Mouse (Mus musculus): ENCODE data around the gene Mapk10. TPM values are rescaled to one million over a fixed set of nuclear protein-coding genes. Genes with fewer than 3 reads are reported as not detected.

Mapk10 gene
- polyA plus RNA-seq, 2 experiments: 0.48 to 0.60 TPM

DNA sequence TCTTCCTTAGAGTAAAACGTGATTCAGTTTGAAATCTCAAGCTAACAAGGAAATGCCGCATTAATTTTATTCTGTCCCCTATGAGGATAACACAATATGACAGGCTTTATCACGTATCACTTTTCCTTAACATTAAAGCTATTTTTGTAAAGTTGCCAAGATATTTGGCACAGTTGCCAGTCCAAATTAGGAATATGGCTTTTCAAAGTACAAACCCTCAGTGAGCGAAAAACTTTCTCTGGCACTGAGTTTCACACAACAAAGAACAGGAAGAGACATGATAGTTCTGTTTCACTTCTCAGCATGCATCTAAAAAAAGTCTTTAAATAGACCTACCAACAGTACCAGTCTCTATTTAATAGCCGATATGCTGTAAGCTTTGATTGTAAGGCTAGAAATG lies 107.1 kb downstream of the Mapk10 start:
- H3K9ac ChIP-seq (ENCODE audit: low read depth, low read length, severe bottlenecking): no peak overlapping the region
- H3K9me3 ChIP-seq (ENCODE audit: control insufficient read depth, low read length): no peaks in the 10 kb centered on the region
- TF ChIP-seq POLR2A (IDR thresholded peaks at IDR 0.05; ENCODE audit: borderline replicate concordance, extremely low read depth, insufficient read depth, insufficient read length): no peak
- ATAC-seq (ENCODE audit: low FRiP score, low read depth) (no peak), DNase-seq (ENCODE audit: low spot score) (no peak)
- H3K4me1 ChIP-seq (ENCODE audit: control insufficient read depth, insufficient read depth, low read length): no peaks in the 10 kb centered on the region
- H3K27ac ChIP-seq (replicated peaks; ENCODE audit: low read depth, low read length): no peak overlapping the region
- H3K4me2 ChIP-seq (replicated peaks; ENCODE audit: low read depth, low read length, severe bottlenecking): no peak overlapping the region
- no peaks in the 10 kb centered on the region for H3K27me3 ChIP-seq (ENCODE audit: control insufficient read depth, insufficient read depth, low read length)
- 82% methylated on average over 5 of the region's 5 CpGs for WGBS
- H3K36me3 ChIP-seq (ENCODE audit: control insufficient read depth, insufficient read depth, low read length): no peaks in the 10 kb centered on the region
- no peak overlapping the region for H3K4me3 ChIP-seq (replicated peaks; ENCODE audit: low read length)

DNA sequence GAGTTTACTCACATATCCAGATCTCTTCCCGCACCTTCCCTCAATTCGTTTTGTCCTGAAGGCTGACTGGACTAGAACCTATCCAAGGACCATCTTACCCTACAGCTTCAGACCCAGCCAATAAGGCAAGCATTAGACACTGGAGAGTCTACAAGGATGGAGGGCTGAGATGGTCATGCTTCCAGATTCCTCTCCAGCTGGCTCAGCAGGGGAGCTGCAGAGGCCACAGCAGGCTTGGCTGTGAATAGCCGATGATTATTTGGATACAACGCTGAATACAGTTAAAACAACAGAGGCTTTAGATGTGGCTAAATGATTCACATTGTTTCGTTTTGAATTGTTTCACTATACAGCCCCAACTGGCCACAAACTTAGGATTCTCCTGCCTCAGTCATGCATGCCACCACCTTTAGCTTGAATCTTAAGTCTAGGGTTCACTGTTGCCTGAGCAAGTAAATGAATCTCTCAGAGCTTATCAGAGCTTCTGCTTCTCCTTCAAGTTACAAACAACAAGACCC lies 108.2 kb downstream of the Mapk10 start:
- TF ChIP-seq POLR2A (IDR thresholded peaks at IDR 0.05; ENCODE audit: borderline replicate concordance, extremely low read depth, insufficient read depth, insufficient read length): no peak
- no peak overlapping the region for H3K4me3 ChIP-seq (replicated peaks; ENCODE audit: low read length)
- no peaks in the 10 kb centered on the region for H3K4me1 ChIP-seq (ENCODE audit: control insufficient read depth, insufficient read depth, low read length)
- H3K4me2 ChIP-seq (replicated peaks; ENCODE audit: low read depth, low read length, severe bottlenecking): no peak overlapping the region
- DNase-seq (ENCODE audit: low spot score) (no peak), ATAC-seq (ENCODE audit: low FRiP score, low read depth) (no peak)
- H3K9ac ChIP-seq (ENCODE audit: low read depth, low read length, severe bottlenecking): no peak overlapping the region
- no peaks in the 10 kb centered on the region for H3K9me3 ChIP-seq (ENCODE audit: control insufficient read depth, low read length)
- 81% methylated on average over 5 of the region's 5 CpGs for WGBS
- H3K27ac ChIP-seq (replicated peaks; ENCODE audit: low read depth, low read length): no peak overlapping the region
- no peaks in the 10 kb centered on the region for H3K36me3 ChIP-seq (ENCODE audit: control insufficient read depth, insufficient read depth, low read length)
- no peaks in the 10 kb centered on the region for H3K27me3 ChIP-seq (ENCODE audit: control insufficient read depth, insufficient read depth, low read length)

DNA sequence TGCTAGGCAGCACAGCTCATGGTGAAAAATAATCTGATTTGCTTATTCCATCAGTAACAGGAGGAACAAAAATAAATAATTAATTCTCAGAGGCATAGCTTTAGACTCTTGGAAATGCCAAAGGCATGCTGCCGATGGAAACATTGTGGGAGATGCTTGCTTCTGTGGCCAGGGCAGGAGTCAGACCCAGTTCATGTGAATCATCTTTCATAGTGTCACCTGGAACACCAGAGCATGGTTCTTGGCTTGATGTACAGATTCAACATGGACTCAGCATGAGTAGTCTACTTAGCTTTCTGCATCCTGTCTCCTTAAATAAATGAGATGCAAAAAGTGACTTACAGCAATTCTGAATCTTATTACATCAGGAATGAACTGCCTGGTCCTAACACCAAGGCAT lies 109.0 kb downstream of the Mapk10 start:
- Histone ChIP-seq H3K4me2 (replicated peaks; ENCODE audit: low read depth, low read length, severe bottlenecking) (no peak overlapping the region), H3K4me3 (replicated peaks; ENCODE audit: low read length) (no peak overlapping the region), H3K9ac (ENCODE audit: low read depth, low read length, severe bottlenecking) (no peak overlapping the region), H3K4me1 (ENCODE audit: control insufficient read depth, insufficient read depth, low read length) (no peaks in the 10 kb centered on the region), H3K27me3 (ENCODE audit: control insufficient read depth, insufficient read depth, low read length) (no peaks in the 10 kb centered on the region), H3K27ac (replicated peaks; ENCODE audit: low read depth, low read length) (no peak overlapping the region), H3K36me3 (ENCODE audit: control insufficient read depth, insufficient read depth, low read length) (no peaks in the 10 kb centered on the region), H3K9me3 (ENCODE audit: control insufficient read depth, low read length) (no peaks in the 10 kb centered on the region)
- DNase-seq (ENCODE audit: low spot score) (no peak), ATAC-seq (ENCODE audit: low FRiP score, low read depth) (no peak)
- no peak for TF ChIP-seq POLR2A (IDR thresholded peaks at IDR 0.05; ENCODE audit: borderline replicate concordance, extremely low read depth, insufficient read depth, insufficient read length)
- 91% methylated on average over 1 of the region's 1 CpGs for WGBS

DNA sequence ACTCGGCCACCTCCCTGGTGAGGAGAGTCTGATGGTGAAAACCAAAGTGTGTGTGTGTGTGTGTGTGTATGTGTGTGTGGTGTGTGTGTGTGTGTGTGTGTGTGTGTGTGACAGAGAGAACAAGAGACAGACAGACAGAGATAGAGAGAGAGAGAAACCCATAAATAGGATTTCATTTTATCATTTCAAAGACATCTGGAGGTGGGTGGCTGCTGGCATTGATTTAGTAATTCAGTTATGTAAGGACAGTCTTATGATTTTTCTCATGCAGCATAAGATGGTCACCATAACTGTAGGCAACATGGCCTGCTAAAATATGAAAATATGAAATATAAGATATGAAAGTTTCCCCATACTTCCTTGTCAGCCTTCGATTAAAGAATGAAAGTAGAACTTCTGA lies 117.0 kb downstream of the Mapk10 start:
- ATAC-seq (ENCODE audit: low FRiP score, low read depth): no peak
- 93% methylated on average over 2 of the region's 2 CpGs for WGBS
- no peaks in the 10 kb centered on the region for H3K27me3 ChIP-seq (ENCODE audit: control insufficient read depth, insufficient read depth, low read length)
- no peaks in the 10 kb centered on the region for H3K4me1 ChIP-seq (ENCODE audit: control insufficient read depth, insufficient read depth, low read length)
- H3K4me3 ChIP-seq (replicated peaks; ENCODE audit: low read length): no peak overlapping the region
- H3K9ac ChIP-seq (ENCODE audit: low read depth, low read length, severe bottlenecking): no peak overlapping the region
- H3K9me3 ChIP-seq (ENCODE audit: control insufficient read depth, low read length): no peaks in the 10 kb centered on the region
- no peak for DNase-seq (ENCODE audit: low spot score)
- no peak overlapping the region for H3K27ac ChIP-seq (replicated peaks; ENCODE audit: low read depth, low read length)
- TF ChIP-seq POLR2A (IDR thresholded peaks at IDR 0.05; ENCODE audit: borderline replicate concordance, extremely low read depth, insufficient read depth, insufficient read length): no peak
- H3K36me3 ChIP-seq (ENCODE audit: control insufficient read depth, insufficient read depth, low read length): no peaks in the 10 kb centered on the region
- no peak overlapping the region for H3K4me2 ChIP-seq (replicated peaks; ENCODE audit: low read depth, low read length, severe bottlenecking)

DNA sequence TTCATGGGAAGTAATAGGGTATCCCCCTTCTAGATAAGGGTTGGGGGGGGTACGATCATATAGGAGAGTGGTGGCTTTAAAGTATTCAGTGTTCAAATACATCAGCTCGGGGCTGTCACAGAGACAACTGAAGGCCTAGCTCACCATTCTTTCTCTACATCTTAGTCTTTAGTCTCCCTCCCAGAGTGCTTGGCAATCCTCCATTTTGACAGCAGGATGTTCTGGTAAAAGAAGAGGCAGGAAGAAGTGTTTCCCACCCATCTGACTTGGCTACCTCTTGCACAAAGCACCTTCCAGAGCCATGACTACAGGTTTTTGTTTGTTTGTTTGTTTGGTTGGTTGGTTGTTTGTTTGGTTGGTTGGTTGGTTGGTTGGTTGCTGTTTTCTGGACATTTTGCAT lies 125.3 kb downstream of the Mapk10 start:
- no peak overlapping the region for H3K4me3 ChIP-seq (replicated peaks; ENCODE audit: low read length)
- no peak for ATAC-seq (ENCODE audit: low FRiP score, low read depth)

DNA sequence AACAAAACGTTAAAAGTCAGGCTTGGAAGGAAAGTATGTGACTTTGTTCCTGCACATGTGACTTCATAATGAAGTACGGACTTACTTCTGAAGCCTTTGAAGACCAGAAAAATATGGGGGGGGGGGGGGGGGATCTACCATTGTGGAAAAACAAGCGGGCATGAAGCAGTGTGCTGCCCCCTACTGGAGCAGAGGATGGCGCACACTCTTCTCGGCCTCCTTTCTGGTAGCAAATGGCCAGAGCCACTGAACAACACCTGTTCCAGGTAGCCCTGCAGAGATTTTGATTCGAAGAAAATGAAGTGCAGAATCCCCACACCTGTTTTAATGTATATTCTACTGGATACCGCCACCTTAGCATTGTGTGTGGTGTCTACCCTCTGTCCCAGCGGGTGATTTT lies 135.7 kb downstream of the Mapk10 start:
- Histone ChIP-seq H3K9ac (ENCODE audit: low read depth, low read length, severe bottlenecking) (no peak overlapping the region), H3K9me3 (ENCODE audit: control insufficient read depth, low read length) (no peaks in the 10 kb centered on the region), H3K4me3 (replicated peaks; ENCODE audit: low read length) (no peak overlapping the region), H3K27me3 (ENCODE audit: control insufficient read depth, insufficient read depth, low read length) (no peaks in the 10 kb centered on the region), H3K27ac (replicated peaks; ENCODE audit: low read depth, low read length) (no peak overlapping the region), H3K36me3 (ENCODE audit: control insufficient read depth, insufficient read depth, low read length) (no peaks in the 10 kb centered on the region), H3K4me1 (ENCODE audit: control insufficient read depth, insufficient read depth, low read length) (no peaks in the 10 kb centered on the region), H3K4me2 (replicated peaks; ENCODE audit: low read depth, low read length, severe bottlenecking) (no peak overlapping the region)
- no peak for ATAC-seq (ENCODE audit: low FRiP score, low read depth)
- TF ChIP-seq POLR2A (IDR thresholded peaks at IDR 0.05; ENCODE audit: borderline replicate concordance, extremely low read depth, insufficient read depth, insufficient read length): no peak
- 56% methylated on average over 8 of the region's 8 CpGs for WGBS
- no peak for DNase-seq (ENCODE audit: low spot score)

More for the DNA sequence above, 125.3 kb downstream of the Mapk10 start:
- Histone ChIP-seq H3K9me3 (ENCODE audit: control insufficient read depth, low read length) (no peaks in the 10 kb centered on the region), H3K27me3 (ENCODE audit: control insufficient read depth, insufficient read depth, low read length) (no peaks in the 10 kb centered on the region), H3K4me2 (replicated peaks; ENCODE audit: low read depth, low read length, severe bottlenecking) (no peak overlapping the region), H3K36me3 (ENCODE audit: control insufficient read depth, insufficient read depth, low read length) (no peaks in the 10 kb centered on the region), H3K9ac (ENCODE audit: low read depth, low read length, severe bottlenecking) (no peak overlapping the region), H3K27ac (replicated peaks; ENCODE audit: low read depth, low read length) (no peak overlapping the region), H3K4me1 (ENCODE audit: control insufficient read depth, insufficient read depth, low read length) (no peaks in the 10 kb centered on the region)
- TF ChIP-seq POLR2A (IDR thresholded peaks at IDR 0.05; ENCODE audit: borderline replicate concordance, extremely low read depth, insufficient read depth, insufficient read length): no peak
- no peak for DNase-seq (ENCODE audit: low spot score)
- WGBS: 80% methylated on average over 2 of the region's 2 CpGs

Measured in limb, embryonic 14.5 days (tissue).